Mouse (Mus musculus) limb, embryonic 10.5 days (tissue): ENCODE results near the gene Hist1h2bp. TPM values are rescaled to one million over a fixed set of nuclear protein-coding genes. Genes with fewer than 3 reads are reported as not detected.
"Not testable (repeated sequence)": the region's sequence is repeated elsewhere in the genome, so short reads cannot be mapped to it uniquely, and the experiment has no call there.

Source experiments
- DNase-seq: peaks from one replicate; pipeline ENCODE4 v3.0.0-alpha.2; 2017; ENCODE audit warnings: low spot score
- H3K27ac ChIP-seq: fragments of 300-500 bp; sonication (generic); 2 replicates; pipeline ENCODE4 v1.5.1; 2016; ENCODE audit warnings: mild to moderate bottlenecking
- H3K27me3 ChIP-seq: fragments of 300-500 bp; sonication (generic); 2 replicates; pipeline ENCODE4 v1.6.1; 2016; ENCODE audit warnings: low read depth, mild to moderate bottlenecking; ENCODE audit not compliant: poor library complexity, severe bottlenecking
- H3K36me3 ChIP-seq: fragments of 300-500 bp; sonication (generic); 2 replicates; pipeline ENCODE4 v1.6.1; 2016; ENCODE audit warnings: mild to moderate bottlenecking, moderate library complexity
- H3K4me1 ChIP-seq: fragments of 300-500 bp; sonication (generic); 2 replicates; pipeline ENCODE4 v1.6.1; 2016
- H3K4me3 ChIP-seq: fragments of 300-500 bp; sonication (generic); 2 replicates; pipeline ENCODE4 v1.5.1; 2016; ENCODE audit warnings: mild to moderate bottlenecking, moderate library complexity
- H3K9me3 ChIP-seq: fragments of 300-500 bp; sonication (generic); replicated peaks from 2 replicates; pipeline ENCODE4 v1.6.1; 2016; ENCODE audit warnings: mild to moderate bottlenecking
- WGBS: fragments of 180-500 bp; shearing (Covaris S2); methylation state at CpG from one replicate; pipeline ENCODE4 v1.1.7; 2016; 5-methylcytosine and 5-hydroxymethylcytosine counted together
- polyA plus RNA-seq: library from polyadenylated mRNA; unstranded; fragments of >200 nt; fragmentation: Nextera tagmentation; extraction: Ambion mirVana; gene quantifications from 2 replicates; pipeline ENCODE4 v1.2.1, GENCODE M21; 2016

The Hist1h2bp gene
- polyA plus RNA-seq, 1 experiment from 2014 or later, result 3.4 TPM

GRCm38 (mm10) chr13:21789925-21790324 is 2.7 kb downstream of the Hist1h2bp start:
- Histone ChIP-seq H3K27me3 (no peaks in the 10 kb centered on the region), H3K36me3 (no peaks in the 10 kb centered on the region), H3K9me3 (no peaks in the 10 kb centered on the region), H3K27ac (peak overlapping the region; percentile 93; the same call in 1 of the 2 replicates), H3K4me3 (no peak overlapping the region), H3K4me1 (peaks cover 26% of the 10 kb centered on the region)
- 54% methylated on average over 6 of the region's 6 CpGs for WGBS
- DNase-seq, result peak; percentile 30

GRCm38 (mm10) chr13:21790601-21791283 is 3.5 kb downstream of the Hist1h2bp start:
- H3K36me3 ChIP-seq, result no peaks in the 10 kb centered on the region
- 9% methylated on average over 18 of the region's 18 CpGs for WGBS
- peak; percentile 46 for DNase-seq
- H3K27ac ChIP-seq, result peak overlapping the region; percentile 84
- H3K27me3 ChIP-seq, result no peaks in the 10 kb centered on the region
- H3K4me1 ChIP-seq, result peaks cover 26% of the 10 kb centered on the region
- H3K9me3 ChIP-seq, result no peaks in the 10 kb centered on the region
- peak overlapping the region; percentile 38 for H3K4me3 ChIP-seq

- Histone ChIP-seq H3K4me1 (peaks cover 6% of the 10 kb centered on the region), H3K4me3 (no peak overlapping the region), H3K9me3 (no peaks in the 10 kb centered on the region), H3K36me3 (no peaks in the 10 kb centered on the region), H3K27me3 (no peaks in the 10 kb centered on the region), H3K27ac (no peak overlapping the region)
- DNase-seq, result no peak
- 96% methylated on average over 7 of the region's 7 CpGs for WGBS
These were observed 8.3 kb downstream of the Hist1h2bp start for GRCm38 (mm10) chr13:21795584-21795983.

GRCm38 (mm10) chr13:21797163-21797562 is 9.9 kb downstream of the Hist1h2bp start:
- H3K4me1 ChIP-seq, H3K4me3 ChIP-seq, DNase-seq, H3K9me3 ChIP-seq, H3K27ac ChIP-seq, H3K36me3 ChIP-seq, H3K27me3 ChIP-seq: not testable (repeated sequence)

- not testable (repeated sequence) for H3K4me3 ChIP-seq, H3K4me1 ChIP-seq, H3K9me3 ChIP-seq, H3K27me3 ChIP-seq, H3K27ac ChIP-seq, H3K36me3 ChIP-seq, DNase-seq
- WGBS, result no CpG with 5 or more reads among the region's 4 CpGs
These were observed 15.8 kb downstream of the Hist1h2bp start for GRCm38 (mm10) chr13:21803058-21803457.

GRCm38 (mm10) chr13:21810073-21810472 is 22.8 kb downstream of the Hist1h2bp start, which contains the start of the genes Hist1h2bq and Hist1h2ao:
Gene Hist1h2bq (minus strand): TSS chr13:21810197.
Gene Hist1h2ao (plus strand): TSS chr13:21810465.
- H3K27me3 ChIP-seq, DNase-seq, H3K27ac ChIP-seq, H3K36me3 ChIP-seq, H3K9me3 ChIP-seq, H3K4me1 ChIP-seq, H3K4me3 ChIP-seq: not testable (repeated sequence)
- no CpG with 5 or more reads among the region's 23 CpGs for WGBS

- H3K27me3 ChIP-seq, H3K27ac ChIP-seq, H3K9me3 ChIP-seq, H3K4me3 ChIP-seq, H3K36me3 ChIP-seq, H3K4me1 ChIP-seq, DNase-seq: not testable (repeated sequence)
- WGBS, result no CpG with 5 or more reads among the region's 8 CpGs
These were observed 23.8 kb downstream of the Hist1h2bp start for GRCm38 (mm10) chr13:21811074-21811473.

- not testable (repeated sequence) for DNase-seq
- Histone ChIP-seq H3K4me3 (peak within 1 kb of the TSS; percentile 30), H3K27ac (peak within 1 kb of the TSS; percentile 61; the same call in 1 of the 2 replicates)
These were observed 24.3 kb downstream of the Hist1h2bp start, which contains the start of gene Hist1h4m for GRCm38 (mm10) chr13:21811539-21811938. Gene Hist1h4m (plus strand): TSS chr13:21811746.

GRCm38 (mm10) chr13:21812092-21812491 is 24.8 kb downstream of the Hist1h2bp start:
- H3K36me3 ChIP-seq, H3K4me1 ChIP-seq, DNase-seq, H3K9me3 ChIP-seq, H3K27me3 ChIP-seq: not testable (repeated sequence)
- peak overlapping the region; percentile 61; the same call in 1 of the 2 replicates for H3K27ac ChIP-seq
- peak overlapping the region; percentile 30 for H3K4me3 ChIP-seq
- 0% methylated on average over 14 of the region's 14 CpGs for WGBS

More at GRCm38 (mm10) chr13:21811539-21811938, 24.3 kb downstream of the Hist1h2bp start, which contains the start of gene Hist1h4m:
- H3K9me3 ChIP-seq, H3K4me1 ChIP-seq, H3K27me3 ChIP-seq, H3K36me3 ChIP-seq: not testable (repeated sequence)
- WGBS, result no CpG with 5 or more reads among the region's 24 CpGs

- not testable (repeated sequence) for H3K27ac ChIP-seq, H3K9me3 ChIP-seq, H3K27me3 ChIP-seq, DNase-seq, H3K4me1 ChIP-seq, H3K4me3 ChIP-seq, H3K36me3 ChIP-seq
- 88% methylated on average over 8 of the region's 16 CpGs for WGBS
These were observed 33.0 kb downstream of the Hist1h2bp start for GRCm38 (mm10) chr13:21820082-21820890.

GRCm38 (mm10) chr13:21828511-21828910 is 41.2 kb downstream of the Hist1h2bp start:
- WGBS, result 84% methylated on average over 3 of the region's 3 CpGs
- Histone ChIP-seq H3K4me1 (no peaks in the 10 kb centered on the region), H3K9me3 (no peaks in the 10 kb centered on the region), H3K4me3 (no peak overlapping the region), H3K36me3 (no peaks in the 10 kb centered on the region), H3K27ac (peak overlapping the region; percentile 53; the same call in 1 of the 2 replicates), H3K27me3 (no peaks in the 10 kb centered on the region)
- no peak for DNase-seq

- Histone ChIP-seq H3K4me3 (0 out of 2 replicates have a peak overlapping the region, but pooled peaks have one; percentile 6), H3K9me3 (no peaks in the 10 kb centered on the region), H3K27me3 (no peaks in the 10 kb centered on the region), H3K36me3 (no peaks in the 10 kb centered on the region), H3K27ac (peak overlapping the region; percentile 63), H3K4me1 (no peaks in the 10 kb centered on the region)
- 86% methylated on average over 10 of the region's 10 CpGs for WGBS
- no peak for DNase-seq
These were observed 43.1 kb downstream of the Hist1h2bp start for GRCm38 (mm10) chr13:21830344-21830743.
